Mouse (Mus musculus) adrenal gland, postnatal 4 days (tissue): Measurements from ENCODE around the gene Olfr558. TPM values are rescaled to one million over a fixed set of nuclear protein-coding genes. Genes with fewer than 3 reads are reported as not detected.

Experiments used
- DNase-seq, 2 experiments: peaks; one replicate each; pipeline ENCODE4 v3.0.0; 2021 to 2022; ENCODE audit warnings: low spot score in 2 of 2, mixed read lengths in 2 of 2
- long read RNA-seq, 2 experiments: library from polyadenylated mRNA; stranded (forward); transcript quantifications; one replicate each; pipeline ENCODE4 v2.0.0; 2021
- total RNA-seq, 2 experiments: library from RNA; stranded (reverse); gene quantifications; 2 replicates each; pipeline ENCODE4 v1.2.3; 2021

Gene Olfr558
- under 1 TPM; 0.54 to 0.62 TPM for total RNA-seq
- long read RNA-seq, experiment 1, partial matches to known transcripts = 0 of 1 reads
- long read RNA-seq, experiment 1, other reads (novel, unspliced or antisense) = 1 of 1 reads
- long read RNA-seq, experiment 2, partial matches to known transcripts = 1 of 3 reads
- long read RNA-seq, experiment 2, other reads (novel, unspliced or antisense) = 2 of 3 reads

- DNase-seq = no peak
Observed at GRCm38 (mm10) chr7:102701915-102702314, at the start of gene Olfr558. Gene Olfr558 (plus strand): TSS chr7:102702215.

GRCm38 (mm10) chr7:102658523-102658922 is 43.5 kb upstream of the Olfr558 start, which contains the start of gene Olfr555:
Gene Olfr555 (plus strand): TSS chr7:102658823.
- no peak for DNase-seq

- DNase-seq = no peak
Observed at GRCm38 (mm10) chr7:102664599-102664998, 37.4 kb upstream of the Olfr558 start, which contains the start of gene Olfr556. Gene Olfr556 (plus strand): TSS chr7:102664899.

- DNase-seq = no peak
Observed at GRCm38 (mm10) chr7:102665378-102665777, 36.6 kb upstream of the Olfr558 start.

GRCm38 (mm10) chr7:102676225-102676624 is 25.8 kb upstream of the Olfr558 start:
- DNase-seq = no peak

GRCm38 (mm10) chr7:102681916-102682315 is 20.1 kb upstream of the Olfr558 start:
- no peak for DNase-seq

- DNase-seq = peak; percentile 63 to 79
Observed at GRCm38 (mm10) chr7:102686944-102687501, 15.0 kb upstream of the Olfr558 start, which contains the start of gene Trim68. Gene Trim68 (minus strand): TSS chr7:102687327.

GRCm38 (mm10) chr7:102695358-102696125 is 6.5 kb upstream of the Olfr558 start, which contains the start of gene Olfr557:
Gene Olfr557 (plus strand): TSS chr7:102695910.
- DNase-seq = no peak

- no peak for DNase-seq
Observed at GRCm38 (mm10) chr7:102698461-102698860, 3.6 kb upstream of the Olfr558 start.

GRCm38 (mm10) chr7:102718970-102719369 is 17.0 kb downstream of the Olfr558 start, which contains the start of gene Olfr33:
Gene Olfr33 (minus strand): TSS chr7:102719070.
- no peak for DNase-seq

- DNase-seq = no peak
Observed at GRCm38 (mm10) chr7:102727391-102727790, 25.4 kb downstream of the Olfr558 start, which contains the start of gene Olfr559. Gene Olfr559 (minus strand): TSS chr7:102727491.

GRCm38 (mm10) chr7:102733793-102734192 is 31.8 kb downstream of the Olfr558 start:
- DNase-seq = no peak

GRCm38 (mm10) chr7:102737705-102738104 is 35.7 kb downstream of the Olfr558 start:
- no peak for DNase-seq

- DNase-seq = no peak
Observed at GRCm38 (mm10) chr7:102752086-102752485, 50.1 kb downstream of the Olfr558 start.

- DNase-seq = no peak
Observed at GRCm38 (mm10) chr7:102759266-102759665, 57.3 kb downstream of the Olfr558 start, which contains the start of the genes Olfr560 and Olfr78. Gene Olfr560 (minus strand): TSS chr7:102759366. Gene Olfr78 (minus strand): TSS chr7:102759471.

Other genes with a start within 250 kb of the Olfr558 start
- not detected for gene Olfr543, start 220.5 kb upstream of the Olfr558 start, total RNA-seq
- gene Olfr544, start 213.9 kb upstream of the Olfr558 start, total RNA-seq = not detected
- gene Olfr545, start 202.6 kb upstream of the Olfr558 start, total RNA-seq = not detected
- not detected for gene Olfr547, start 167.5 kb upstream of the Olfr558 start, total RNA-seq
- gene Olfr548-ps1, start 161.3 kb upstream of the Olfr558 start, total RNA-seq = not detected
- gene Olfr549, start 152.3 kb upstream of the Olfr558 start, total RNA-seq = not detected
- gene Trim21, start 136.7 kb upstream of the Olfr558 start, total RNA-seq = 10 to 100 TPM; 21.2 to 21.9 TPM
- not detected for gene Olfr550, start 130.8 kb upstream of the Olfr558 start, total RNA-seq
- not detected for gene Olfr551, start 110.3 kb upstream of the Olfr558 start, total RNA-seq
- gene Olfr552, start 104.4 kb upstream of the Olfr558 start, total RNA-seq = under 1 TPM in 1 of 2 experiments, not detected in 1; 0.08 TPM
- not detected for gene Olfr553, start 84.0 kb upstream of the Olfr558 start, total RNA-seq
- gene Olfr554, start 63.8 kb upstream of the Olfr558 start, total RNA-seq = not detected
- not detected for gene Olfr555, start 43.4 kb upstream of the Olfr558 start, total RNA-seq
- gene Olfr556, start 37.3 kb upstream of the Olfr558 start, total RNA-seq = not detected
- 10 to 100 TPM; 16.0 to 20.2 TPM for gene Trim68, start 14.9 kb upstream of the Olfr558 start, total RNA-seq
- gene Olfr557, start 6.3 kb upstream of the Olfr558 start, total RNA-seq = not detected
- not detected for gene Olfr33, start 16.9 kb downstream of the Olfr558 start, total RNA-seq
- not detected for gene Olfr559, start 25.3 kb downstream of the Olfr558 start, total RNA-seq
- gene Olfr560, start 57.2 kb downstream of the Olfr558 start, total RNA-seq = not detected
- 1 to 10 TPM; 1.1 to 1.9 TPM for gene Olfr78, start 57.3 kb downstream of the Olfr558 start, total RNA-seq
- gene Olfr561, start 69.0 kb downstream of the Olfr558 start, total RNA-seq = not detected
- gene Olfr564, start 101.3 kb downstream of the Olfr558 start, total RNA-seq = not detected
- not detected for gene Olfr566, start 156.6 kb downstream of the Olfr558 start, total RNA-seq
- not detected for gene Olfr568, start 174.9 kb downstream of the Olfr558 start, total RNA-seq
- gene Olfr569, start 188.7 kb downstream of the Olfr558 start, total RNA-seq = not detected
- not detected for gene Olfr570, start 192.4 kb downstream of the Olfr558 start, total RNA-seq
- gene Olfr571, start 215.3 kb downstream of the Olfr558 start, total RNA-seq = not detected
- not detected for gene Olfr572, start 222.2 kb downstream of the Olfr558 start, total RNA-seq
- not detected for gene Olfr573-ps1, start 240.4 kb downstream of the Olfr558 start, total RNA-seq
- gene Olfr574, start 246.3 kb downstream of the Olfr558 start, total RNA-seq = not detected